Mouse (Mus musculus): ENCODE data around the gene Ap5s1. TPM values are rescaled to one million over a fixed set of nuclear protein-coding genes. Genes with fewer than 3 reads are reported as not detected.

Gene Ap5s1
- total and polyA plus RNA-seq, 3 experiments = 9.1 to 22.5 (median 9.9) TPM

DNA sequence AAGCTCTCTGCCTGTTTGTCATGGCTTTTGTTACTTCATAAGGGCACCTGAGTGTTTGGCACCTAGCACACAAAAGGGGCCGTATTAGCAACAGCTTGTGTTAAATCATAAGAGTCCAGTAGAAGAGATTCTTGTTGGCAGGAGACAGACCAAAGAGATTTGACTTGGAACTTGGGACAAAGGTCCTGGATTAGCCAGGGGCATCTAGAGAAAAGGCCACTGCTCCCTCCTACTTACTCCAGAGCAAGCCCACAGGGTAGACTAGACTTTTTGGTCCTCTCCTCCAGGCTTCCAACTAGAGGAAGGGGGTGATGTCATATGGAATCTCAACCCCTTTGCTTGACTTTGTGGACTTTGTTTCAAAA is 31.0 kb upstream of the Ap5s1 start:
- no peaks in the 10 kb centered on the region for H3K79me2 ChIP-seq (replicated peaks; ENCODE audit: control insufficient read depth, extremely low read depth, insufficient read depth, poor library complexity, severe bottlenecking)
- no peak overlapping the region for H3K4me2 ChIP-seq (ENCODE audit: insufficient read depth, low read depth, poor library complexity, severe bottlenecking)
- dilution Hi-C loops (cut with MboI; ENCODE audit: extremely low pct_ligation_motif_present, extremely low pct_unique_long_range_greater_than_20kb, low sequenced_read_pairs) (no loop called here), in situ Hi-C loops (cut with MboI; ENCODE audit: low pct_ligation_motif_present, low pct_unique_long_range_greater_than_20kb, low sequenced_read_pairs) (no loop called here)
- H3K4me3 ChIP-seq (replicated peaks in 1 of 3; ENCODE audit: low read depth in 2 of 3, low read length in 2 of 3, poor library complexity in 1 of 3) = no peak overlapping the region
- no peak overlapping the region for H3K27ac ChIP-seq (ENCODE audit: insufficient read depth, low read depth)
- no peaks in the 10 kb centered on the region for H3K27me3 ChIP-seq (replicated peaks)
- H3K9ac ChIP-seq (ENCODE audit: insufficient read depth, low read depth) = no peak overlapping the region
- no peak for TF ChIP-seq TCF12 (IDR thresholded peaks at IDR 0.05; ENCODE audit: low read depth, low read length)
- TF ChIP-seq NELFE (IDR thresholded peaks at IDR 0.05; ENCODE audit: low read depth, low read length) = no peak
- no peak for TF ChIP-seq KAT2A (IDR thresholded peaks at IDR 0.05; ENCODE audit: insufficient replicate concordance, low read length)
- TF ChIP-seq SMC3 (IDR thresholded peaks at IDR 0.05; ENCODE audit: low read depth, low read length) = no peak
- TF ChIP-seq JUND (conservative IDR thresholded peaks at IDR 0.05; ENCODE audit: low read depth, low read length) = no peak
- no peak for TF ChIP-seq MAZ (IDR thresholded peaks at IDR 0.05; ENCODE audit: low read depth, low read length)
- no peak for TF ChIP-seq IRF4 (IDR thresholded peaks at IDR 0.05; ENCODE audit: low read depth, low read length)
- no peak for TF ChIP-seq ZNF384 (IDR thresholded peaks at IDR 0.05; ENCODE audit: low read depth, low read length)
- no peak for TF ChIP-seq ZKSCAN1 (IDR thresholded peaks at IDR 0.05; ENCODE audit: borderline replicate concordance, low read depth, low read length)
- TF ChIP-seq SIN3A (IDR thresholded peaks at IDR 0.05; ENCODE audit: low read length) = no peak
- no peak for TF ChIP-seq ELF1 (IDR thresholded peaks at IDR 0.05; ENCODE audit: low read depth, low read length)
- no peak for TF ChIP-seq GABPA (IDR thresholded peaks at IDR 0.05; ENCODE audit: insufficient replicate concordance, low read depth, low read length)
- TF ChIP-seq MEF2A (IDR thresholded peaks at IDR 0.05; ENCODE audit: borderline replicate concordance, low read depth, low read length) = no peak
- TF ChIP-seq MAX (IDR thresholded peaks at IDR 0.05; ENCODE audit: low read length) = no peak
- no peak for TF ChIP-seq ZMIZ1 (IDR thresholded peaks at IDR 0.05; ENCODE audit: low read depth, low read length)
- no peak for TF ChIP-seq POLR2A (IDR thresholded peaks at IDR 0.05; ENCODE audit: low read depth, low read length)
- no peak for TF ChIP-seq E2F4 (IDR thresholded peaks at IDR 0.05; ENCODE audit: insufficient replicate concordance, low read depth, low read length)
- no peak for TF ChIP-seq RAD21 (IDR thresholded peaks at IDR 0.05; ENCODE audit: low read depth, low read length)
- no peak for TF ChIP-seq CHD2 (IDR thresholded peaks at IDR 0.05; ENCODE audit: low read length)
- no peak for TF ChIP-seq CHD1 (IDR thresholded peaks at IDR 0.05; ENCODE audit: low read depth, low read length)
- H3K9me3 ChIP-seq (replicated peaks; ENCODE audit: low read length) = no peaks in the 10 kb centered on the region
- peaks cover 0 to 27% of the 10 kb centered on the region in 2 experiments for H3K36me3 ChIP-seq (replicated peaks in 1 of 2; ENCODE audit: control insufficient read depth in 1 of 2, insufficient read depth in 1 of 2, low read length in 1 of 2)
- peaks cover 16 to 31% of the 10 kb centered on the region in 2 experiments for H3K4me1 ChIP-seq (ENCODE audit: control insufficient read depth in 1 of 2, insufficient read depth in 2 of 2)
- DNase-seq (ENCODE audit: extremely low read depth) = no peak

DNA sequence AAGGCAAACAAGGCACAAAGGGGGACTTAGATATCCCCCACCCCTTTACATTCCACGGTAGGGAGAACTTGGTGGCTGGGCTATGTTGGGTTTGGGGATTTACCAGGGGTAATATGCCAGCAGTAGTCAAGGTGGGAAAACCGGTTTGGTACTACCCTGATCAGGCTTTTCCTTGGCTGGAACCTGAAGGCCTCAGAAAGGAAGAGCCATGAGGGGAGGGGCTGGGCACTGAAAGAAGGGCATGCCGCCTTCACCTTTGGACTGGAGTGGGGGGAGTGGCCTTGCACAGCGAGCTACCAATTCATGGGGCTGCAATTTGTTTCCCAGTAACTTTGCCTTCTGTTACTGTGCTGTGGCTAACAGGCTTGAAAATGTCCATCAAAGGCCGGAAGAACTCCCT is 30.4 kb upstream of the Ap5s1 start:
- H3K4me3 ChIP-seq (replicated peaks in 1 of 3; ENCODE audit: low read depth in 2 of 3, low read length in 2 of 3, poor library complexity in 1 of 3) = no peak overlapping the region
- H3K36me3 ChIP-seq (replicated peaks in 1 of 2; ENCODE audit: control insufficient read depth in 1 of 2, insufficient read depth in 1 of 2, low read length in 1 of 2) = peaks cover 0 to 24% of the 10 kb centered on the region in 2 experiments
- H3K4me2 ChIP-seq (ENCODE audit: insufficient read depth, low read depth, poor library complexity, severe bottlenecking) = no peak overlapping the region
- no peak for DNase-seq (ENCODE audit: extremely low read depth)
- dilution Hi-C loops (cut with MboI; ENCODE audit: extremely low pct_ligation_motif_present, extremely low pct_unique_long_range_greater_than_20kb, low sequenced_read_pairs) = no loop called here
- peaks cover 16 to 31% of the 10 kb centered on the region in 2 experiments for H3K4me1 ChIP-seq (ENCODE audit: control insufficient read depth in 1 of 2, insufficient read depth in 2 of 2)
- in situ Hi-C loops (cut with MboI; ENCODE audit: low pct_ligation_motif_present, low pct_unique_long_range_greater_than_20kb, low sequenced_read_pairs) = no loop called here
- H3K9me3 ChIP-seq (replicated peaks; ENCODE audit: low read length) = no peaks in the 10 kb centered on the region
- H3K79me2 ChIP-seq (replicated peaks; ENCODE audit: control insufficient read depth, extremely low read depth, insufficient read depth, poor library complexity, severe bottlenecking) = no peaks in the 10 kb centered on the region
- no peak overlapping the region for H3K27ac ChIP-seq (ENCODE audit: insufficient read depth, low read depth)
- TF ChIP-seq SMC3 (IDR thresholded peaks at IDR 0.05; ENCODE audit: low read depth, low read length) = no peak
- TF ChIP-seq PAX5 (IDR thresholded peaks at IDR 0.05; ENCODE audit: low read length) = no peak
- no peak for TF ChIP-seq MAZ (IDR thresholded peaks at IDR 0.05; ENCODE audit: low read depth, low read length)
- no peak overlapping the region for H3K9ac ChIP-seq (ENCODE audit: insufficient read depth, low read depth)
- H3K27me3 ChIP-seq (replicated peaks) = no peaks in the 10 kb centered on the region

All from CH12.LX (cell line).